Mouse (Mus musculus): ENCODE measurements around the gene Mfap3. TPM values are rescaled to one million over a fixed set of nuclear protein-coding genes. Genes with fewer than 3 reads are reported as not detected.
A peak's percentile ranks its signal among the peaks of the same experiment; 100 is the strongest.

The Mfap3 gene
- total RNA-seq (2014; fragmentation: Nextera tagmentation) (11.8 and 13.9 TPM in 2 replicates), total RNA-seq (2017) (13.7 and 14.5 TPM in 2 replicates)

GRCm38 (mm10) chr11:57518091-57518750 is at the start of gene Mfap3, which contains the start of gene Fam114a2:
TSS of gene Mfap3 (plus strand) at chr11:57518664.
TSS of gene Fam114a2 (minus strand) at chr11:57518617.
- ATAC-seq (replicated peaks; ENCODE audit: low FRiP score, low TSS enrichment, poor library complexity, severe bottlenecking) = peak; percentile 93

DNA sequence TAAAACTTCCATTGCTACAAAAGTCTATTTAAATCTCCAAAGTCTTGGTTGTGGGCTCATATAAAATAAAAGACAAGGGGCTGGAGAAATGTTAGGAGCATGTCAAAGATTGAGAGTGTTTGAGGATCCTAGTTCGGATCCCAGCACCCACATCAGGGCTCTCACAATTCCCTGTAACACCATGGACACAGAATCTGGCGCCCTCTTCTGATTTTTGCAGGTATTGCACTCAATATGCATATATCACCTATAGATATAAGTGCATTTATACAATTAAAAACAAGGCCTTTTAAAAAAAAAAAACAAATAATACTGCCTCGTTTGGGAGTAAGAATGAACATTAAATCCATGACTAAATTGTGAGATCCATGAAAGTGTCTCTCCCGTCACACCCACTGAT is 49.8 kb upstream of the Mfap3 start:
- ATAC-seq (replicated peaks; ENCODE audit: low FRiP score, low TSS enrichment, poor library complexity, severe bottlenecking) = no peak

- ATAC-seq (replicated peaks; ENCODE audit: low FRiP score, low TSS enrichment, poor library complexity, severe bottlenecking) = no peak
Observed at GRCm38 (mm10) chr11:57470056-57470455, 48.4 kb upstream of the Mfap3 start.

GRCm38 (mm10) chr11:57470979-57471378 is 47.5 kb upstream of the Mfap3 start:
- ATAC-seq (replicated peaks; ENCODE audit: low FRiP score, low TSS enrichment, poor library complexity, severe bottlenecking) = no peak

DNA sequence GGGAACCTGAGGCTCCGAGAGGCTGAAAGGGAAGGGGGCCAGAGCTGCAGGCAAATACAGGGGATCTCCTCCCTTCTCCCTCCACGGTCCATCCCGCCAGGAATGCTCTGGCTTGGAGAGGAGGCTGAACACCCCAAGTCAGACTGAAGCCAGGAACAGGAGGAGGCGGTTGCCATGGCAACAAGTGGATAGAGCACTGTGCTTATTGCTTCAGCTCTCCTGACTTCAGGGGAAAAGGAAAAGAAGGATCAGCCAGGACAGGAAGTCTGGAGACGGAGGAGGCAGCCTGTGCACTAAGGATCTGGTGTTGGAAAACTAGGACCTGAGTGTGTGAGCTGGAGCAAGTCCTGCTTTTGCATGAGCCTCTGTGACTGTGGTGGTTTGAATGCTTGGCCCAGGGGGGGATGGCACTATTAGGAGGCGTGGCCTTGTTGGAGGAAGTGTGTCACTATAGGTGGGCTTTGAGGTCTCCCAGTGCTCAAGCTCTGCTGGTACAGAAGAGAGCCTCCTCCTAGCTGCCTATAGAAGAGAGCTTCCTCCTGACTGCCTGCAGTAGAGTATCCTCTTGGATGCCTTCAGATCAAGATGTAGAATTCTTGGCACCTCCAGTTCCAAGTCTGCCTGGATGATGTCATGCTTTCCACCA is 44.0 kb upstream of the Mfap3 start:
- ATAC-seq (replicated peaks; ENCODE audit: low FRiP score, low TSS enrichment, poor library complexity, severe bottlenecking) = no peak

DNA sequence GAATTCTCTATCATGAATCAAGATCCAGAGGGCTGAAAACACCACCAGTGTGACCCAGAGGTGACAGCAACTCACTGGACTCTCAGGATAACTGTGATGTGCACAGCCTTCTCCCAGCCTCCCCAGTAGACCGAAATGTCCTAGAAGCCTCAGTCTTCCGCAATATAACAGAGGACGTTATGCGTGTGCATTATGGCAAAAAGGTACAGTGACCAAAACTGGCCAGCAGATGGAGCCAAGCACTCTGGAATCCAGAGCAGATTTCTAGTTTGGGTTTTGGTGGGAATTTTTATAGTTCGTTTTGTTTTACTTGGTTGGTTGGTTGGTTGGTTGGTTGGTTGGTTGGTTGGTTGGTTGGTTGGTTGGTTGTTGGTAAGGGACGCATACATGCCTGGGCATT is 43.3 kb upstream of the Mfap3 start:
- ATAC-seq (replicated peaks; ENCODE audit: low FRiP score, low TSS enrichment, poor library complexity, severe bottlenecking) = peak; percentile 67; the same call in 1 of the 2 replicates

DNA sequence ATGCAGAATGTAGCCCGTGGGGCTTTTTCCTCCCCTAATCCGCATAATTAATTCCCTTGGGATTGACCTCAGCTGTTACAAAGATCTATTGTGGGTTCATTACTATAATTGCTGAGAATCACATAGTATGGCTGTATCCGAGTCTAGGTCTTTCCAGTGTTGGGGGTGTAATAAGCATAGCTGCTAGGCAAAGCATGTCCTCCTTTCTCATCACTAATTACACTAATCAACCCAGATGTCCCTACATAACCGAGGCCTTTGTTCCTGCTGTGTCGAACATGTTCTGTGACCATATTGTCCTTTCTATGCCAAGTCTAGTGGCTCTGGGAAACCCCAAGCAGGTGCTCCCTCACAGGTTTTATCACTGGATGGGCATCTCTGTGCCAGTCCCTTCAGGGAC is 40.4 kb upstream of the Mfap3 start:
- ATAC-seq (replicated peaks; ENCODE audit: low FRiP score, low TSS enrichment, poor library complexity, severe bottlenecking) = no peak

DNA sequence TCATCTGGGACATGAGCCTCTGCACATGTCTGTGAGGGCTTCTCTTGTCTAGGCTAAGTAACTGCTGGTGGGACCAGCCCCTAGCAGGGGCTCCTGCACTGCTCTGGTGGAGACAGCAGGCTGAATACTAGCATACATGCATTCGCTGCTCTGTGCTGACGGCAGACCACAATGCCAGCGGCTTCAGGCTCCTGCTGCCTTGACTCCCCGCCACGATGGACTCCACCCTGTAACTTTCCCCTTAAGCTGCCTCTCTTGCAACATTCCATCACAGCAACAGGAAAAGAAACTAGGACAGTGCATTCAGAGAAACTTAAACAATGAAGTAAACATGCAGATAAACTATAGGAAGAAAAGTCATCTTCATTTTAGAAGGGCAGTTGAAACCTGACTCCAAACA is 30.0 kb upstream of the Mfap3 start:
- ATAC-seq (replicated peaks; ENCODE audit: low FRiP score, low TSS enrichment, poor library complexity, severe bottlenecking) = no peak

DNA sequence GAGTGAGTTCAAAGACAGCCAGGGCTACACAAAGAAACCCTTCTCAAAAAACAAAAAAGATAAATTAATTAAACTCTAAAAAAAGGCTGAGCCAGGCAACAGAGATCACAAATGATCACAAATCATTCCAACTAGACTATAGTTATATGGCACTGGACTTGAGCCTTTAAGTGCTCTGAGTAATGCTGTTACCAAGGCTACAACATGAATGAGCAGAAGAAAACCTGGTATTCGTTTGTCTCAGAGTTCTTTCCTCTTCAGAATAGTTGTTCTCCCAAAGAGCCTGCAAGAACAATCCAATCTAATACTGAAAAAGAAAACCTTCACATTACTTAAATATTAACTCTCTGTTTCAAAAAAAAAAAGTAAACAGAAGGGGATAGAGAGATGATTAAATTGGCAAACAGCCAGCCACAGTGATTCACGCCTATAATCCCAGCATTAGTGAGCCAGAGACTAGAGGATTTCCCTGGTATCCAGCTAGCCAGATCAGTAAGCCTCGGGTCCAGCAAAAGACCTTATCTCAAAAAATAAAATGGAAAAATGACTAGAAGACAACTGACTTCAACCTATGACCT is 21.9 kb upstream of the Mfap3 start:
- ATAC-seq (replicated peaks; ENCODE audit: low FRiP score, low TSS enrichment, poor library complexity, severe bottlenecking) = no peak

DNA sequence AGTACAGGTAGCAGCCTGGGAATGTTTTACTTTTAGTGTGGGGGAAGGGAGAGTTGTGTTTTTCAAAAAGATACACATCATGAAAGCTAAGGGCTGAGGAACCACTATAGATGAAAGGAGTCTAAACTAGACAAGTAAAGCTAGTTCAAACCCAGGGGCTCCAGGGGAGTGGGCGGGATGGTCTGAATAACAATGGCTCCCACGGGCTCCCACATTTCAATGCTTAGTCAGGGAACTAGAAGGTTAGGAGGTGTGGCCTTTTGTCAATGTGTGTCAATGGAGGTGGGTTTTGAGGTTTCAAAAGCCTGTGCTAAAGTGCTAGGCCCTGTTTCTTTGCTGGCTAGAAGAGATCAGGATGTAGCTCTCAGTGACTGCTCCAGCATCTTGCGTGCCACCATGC is 20.8 kb upstream of the Mfap3 start:
- no peak for ATAC-seq (replicated peaks; ENCODE audit: low FRiP score, low TSS enrichment, poor library complexity, severe bottlenecking)

- ATAC-seq (replicated peaks; ENCODE audit: low FRiP score, low TSS enrichment, poor library complexity, severe bottlenecking) = no peak
Observed at GRCm38 (mm10) chr11:57498215-57498614, 20.2 kb upstream of the Mfap3 start.

DNA sequence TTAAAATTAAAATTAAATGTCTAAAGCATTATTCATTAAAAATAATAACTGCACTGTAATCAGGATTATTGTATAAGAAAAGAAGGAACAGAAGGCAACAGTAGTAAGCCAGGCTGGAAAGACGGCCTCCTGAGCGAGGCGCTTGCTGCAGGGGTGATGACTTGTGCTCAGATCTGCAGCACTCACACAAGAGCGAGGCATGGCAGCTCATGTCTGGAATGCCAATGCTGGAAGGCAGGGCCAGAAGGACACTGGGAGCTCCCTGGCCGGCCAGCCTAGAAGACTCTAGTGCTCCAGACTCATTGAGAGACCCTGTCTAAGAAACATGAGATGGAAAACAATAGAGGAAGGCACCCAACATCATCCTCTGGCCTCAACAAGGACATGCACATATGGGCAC is 15.3 kb upstream of the Mfap3 start:
- no peak for ATAC-seq (replicated peaks; ENCODE audit: low FRiP score, low TSS enrichment, poor library complexity, severe bottlenecking)

DNA sequence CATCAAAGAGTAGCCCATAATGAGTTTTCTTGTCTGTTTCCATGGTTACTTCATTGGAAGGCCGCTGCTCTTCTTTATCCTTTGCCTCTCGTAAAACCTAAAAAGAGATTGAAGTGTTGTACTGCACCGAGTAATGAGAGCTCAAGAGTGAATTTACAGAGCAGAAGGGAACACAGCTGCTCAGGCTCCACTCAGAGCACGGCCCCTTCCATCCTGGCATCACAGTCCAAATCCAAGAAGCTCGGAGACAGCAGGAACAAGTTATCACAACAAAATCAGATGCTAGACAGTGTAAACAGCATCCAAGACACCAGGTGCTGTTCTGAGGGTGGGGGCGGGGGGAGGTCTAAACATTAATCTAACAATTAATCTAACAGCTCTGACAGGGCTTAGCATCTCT is 11.6 kb upstream of the Mfap3 start:
- ATAC-seq (replicated peaks; ENCODE audit: low FRiP score, low TSS enrichment, poor library complexity, severe bottlenecking) = no peak

DNA sequence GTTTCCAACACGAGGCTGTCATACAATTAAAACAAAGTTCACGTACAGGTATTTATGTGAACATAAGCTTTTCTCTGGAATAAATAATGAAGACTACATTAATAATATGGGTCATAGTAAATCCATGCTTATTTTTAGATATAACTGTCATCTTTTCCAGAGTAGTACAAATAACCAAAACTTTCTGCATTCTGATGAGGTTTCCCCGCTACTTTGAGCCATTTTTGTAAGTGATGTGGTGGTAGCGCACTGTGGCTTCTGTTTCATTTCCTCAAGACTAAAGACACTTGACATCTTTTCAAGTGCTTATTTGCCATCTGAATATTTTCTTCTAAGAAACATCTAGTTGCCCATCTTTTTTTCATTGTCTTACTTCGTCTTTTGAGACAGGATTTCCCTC is 3.2 kb upstream of the Mfap3 start:
- ATAC-seq (replicated peaks; ENCODE audit: low FRiP score, low TSS enrichment, poor library complexity, severe bottlenecking) = no peak

DNA sequence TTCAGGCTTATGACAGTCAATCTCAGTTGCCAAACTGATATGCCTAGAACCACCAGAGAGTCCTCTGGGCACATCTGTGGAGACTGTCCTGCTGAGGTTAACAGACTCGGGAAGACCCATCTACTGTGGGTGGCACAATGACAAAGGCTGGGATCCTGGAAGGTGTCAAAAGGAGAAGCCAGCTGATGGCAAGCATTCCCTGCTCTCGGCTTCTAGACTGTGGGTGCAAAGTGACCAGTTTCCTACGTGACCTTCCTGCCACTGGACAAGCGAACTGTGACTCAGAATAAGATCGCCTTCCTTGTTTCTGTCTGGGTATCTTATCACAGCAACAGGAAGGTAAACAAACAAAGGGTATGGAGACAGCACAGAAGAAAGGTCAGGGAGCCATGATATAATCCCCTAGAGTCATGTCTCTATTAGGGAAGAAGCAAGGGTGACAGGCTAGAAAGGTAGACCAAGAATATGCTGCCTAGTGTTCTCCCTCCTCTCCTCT is 1.5 kb upstream of the Mfap3 start:
- ATAC-seq (replicated peaks; ENCODE audit: low FRiP score, low TSS enrichment, poor library complexity, severe bottlenecking) = no peak

DNA sequence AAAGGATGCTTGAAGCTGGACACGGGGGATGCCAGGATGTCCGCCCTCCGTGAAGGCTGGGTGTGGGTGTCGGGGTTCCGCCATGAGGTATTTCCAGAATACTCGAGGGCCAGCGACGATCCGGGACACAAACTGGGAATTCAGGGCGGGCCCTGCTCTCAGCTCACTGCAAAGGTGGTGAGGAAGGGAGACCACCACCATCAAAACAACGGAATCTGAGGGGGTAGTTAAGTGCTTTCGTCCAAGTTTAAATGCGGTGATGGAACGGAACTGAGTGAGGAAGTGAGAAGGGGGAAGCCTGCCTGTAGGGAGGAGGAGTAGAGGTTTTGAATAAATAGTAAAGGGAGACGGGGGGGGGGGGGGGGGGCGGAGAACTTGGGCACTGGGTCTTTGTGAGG is 286 bp downstream of the Mfap3 start:
- peak; percentile 12; the same call in 1 of the 2 replicates for ATAC-seq (replicated peaks; ENCODE audit: low FRiP score, low TSS enrichment, poor library complexity, severe bottlenecking)

DNA sequence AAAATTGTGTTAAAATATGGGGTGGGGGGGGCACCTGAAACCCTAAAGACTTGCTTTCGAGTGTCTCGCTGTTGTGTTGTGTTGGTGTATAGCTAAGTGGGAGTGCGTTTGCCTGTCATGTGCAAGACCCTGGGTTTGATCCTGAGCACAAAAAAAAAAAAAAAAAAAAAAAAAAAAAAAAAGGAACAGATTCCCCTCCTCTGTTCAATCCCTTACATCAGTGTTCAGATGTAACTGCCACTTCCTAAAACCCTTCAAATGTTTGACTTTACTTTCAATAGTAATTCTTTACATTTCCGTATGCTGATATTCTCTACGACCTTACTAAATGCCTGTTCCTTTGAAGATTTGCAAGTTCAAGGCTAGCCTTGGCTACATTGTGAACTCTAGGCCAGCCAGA is 840 bp downstream of the Mfap3 start:
- no peak for ATAC-seq (replicated peaks; ENCODE audit: low FRiP score, low TSS enrichment, poor library complexity, severe bottlenecking)

DNA sequence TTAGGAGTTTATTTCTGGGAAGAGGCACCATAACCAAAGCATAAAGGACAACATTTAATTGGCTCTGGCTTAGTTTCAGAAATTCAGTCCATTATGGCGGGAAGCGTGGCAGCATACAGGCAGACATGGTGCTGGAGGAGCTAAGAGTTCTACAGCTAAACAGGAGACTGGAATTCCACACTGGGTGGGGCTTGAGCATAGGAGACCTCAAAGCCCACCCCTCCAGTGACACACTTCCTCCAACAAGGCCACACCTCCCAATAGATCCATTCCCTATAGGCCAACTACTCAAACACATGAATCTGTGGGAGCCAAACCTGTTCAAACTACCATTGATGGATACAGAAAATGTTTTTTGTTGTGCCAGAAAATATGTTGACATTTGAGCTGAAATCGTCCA is 2.7 kb downstream of the Mfap3 start:
- no peak for ATAC-seq (replicated peaks; ENCODE audit: low FRiP score, low TSS enrichment, poor library complexity, severe bottlenecking)

DNA sequence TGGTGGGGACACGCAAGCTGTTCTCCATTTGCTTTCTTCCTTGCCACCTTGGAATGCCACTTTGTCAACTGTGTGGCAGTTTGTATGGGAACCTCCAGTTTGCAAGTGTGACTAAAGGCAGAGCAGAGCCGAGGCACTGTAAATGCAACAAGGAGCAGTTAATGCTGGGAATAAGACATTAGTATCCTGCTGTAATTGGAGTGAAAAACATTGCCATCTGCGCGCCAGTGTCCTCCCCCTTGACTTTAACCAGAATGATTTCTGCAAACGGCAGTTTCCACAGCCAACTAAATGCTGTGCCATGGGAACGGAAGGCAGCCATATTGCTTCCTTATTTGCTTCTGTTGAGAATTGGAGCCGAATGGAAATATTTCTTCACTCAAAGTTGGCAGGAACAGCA is 3.6 kb downstream of the Mfap3 start:
- ATAC-seq (replicated peaks; ENCODE audit: low FRiP score, low TSS enrichment, poor library complexity, severe bottlenecking) = no peak

DNA sequence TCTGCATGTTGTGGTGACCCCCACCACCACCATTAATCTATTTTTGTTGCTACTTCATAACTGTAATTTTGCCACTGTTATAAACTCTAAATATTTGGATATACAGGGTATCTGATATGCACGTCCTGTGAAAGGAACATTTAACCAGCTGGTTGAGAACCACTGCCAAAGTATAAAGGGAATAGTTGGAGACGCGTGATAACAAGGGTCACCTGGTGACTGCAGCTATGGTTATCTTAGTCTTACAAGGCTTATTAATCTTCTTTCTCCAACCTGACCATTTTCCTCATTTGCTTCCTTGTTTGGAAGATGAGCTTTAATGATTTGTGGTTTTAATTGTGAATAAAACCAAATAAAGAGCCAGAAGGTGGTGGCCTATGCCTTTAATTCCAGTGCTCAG is 5.0 kb downstream of the Mfap3 start:
- ATAC-seq (replicated peaks; ENCODE audit: low FRiP score, low TSS enrichment, poor library complexity, severe bottlenecking) = no peak

- ATAC-seq (replicated peaks; ENCODE audit: low FRiP score, low TSS enrichment, poor library complexity, severe bottlenecking) = no peak
Observed at GRCm38 (mm10) chr11:57524597-57524996, 6.1 kb downstream of the Mfap3 start.

All from megakaryocyte-erythroid progenitor cell, adult 5-6 weeks (primary cell).